Mouse (Mus musculus) bone marrow, adult 2 months (tissue): Measurements from ENCODE around the gene Nhej1.

Experiments used
- CTCF ChIP-seq: fragments of 200-500 bp; IDR thresholded peaks from 2 replicates; pipeline ENCODE4 v1.5.1; 2011; ENCODE audit warnings: low read length, control low read depth; ENCODE audit not compliant: control insufficient read depth, insufficient read depth
- POLR2A ChIP-seq: fragments of 200-500 bp; IDR thresholded peaks from 2 replicates; pipeline ENCODE4 v1.6.1; 2011; ENCODE audit warnings: low read depth, mild to moderate bottlenecking, control low read depth, low read length, borderline replicate concordance; ENCODE audit not compliant: control insufficient read depth

- TF ChIP-seq POLR2A (no peak), CTCF (no peak)
These were observed 156.9 kb downstream of the Nhej1 start for GRCm38 (mm10) chr1:74967962-74968580.
